Mouse (Mus musculus) intestine, postnatal 0 days (tissue): ENCODE data around the gene Irf3. TPM values are rescaled to one million over a fixed set of nuclear protein-coding genes. Genes with fewer than 3 reads are reported as not detected.

Experiments used
- ATAC-seq: fragments of 200-750 bp; cut with Nextera tagmentation; 2 replicates; pipeline ENCODE4 v1.8.0; 2017; ENCODE audit warnings: mild to moderate bottlenecking, moderate TSS enrichment, moderate library complexity
- H3K27ac ChIP-seq: fragments of 300-500 bp; sonication (generic); 2 replicates; pipeline ENCODE4 v1.5.1; 2014; ENCODE audit warnings: mild to moderate bottlenecking, low read depth, low read length, moderate library complexity
- H3K27me3 ChIP-seq: fragments of 300-500 bp; sonication (generic); replicated peaks from 2 replicates; pipeline ENCODE4 v1.6.1; 2014; ENCODE audit warnings: low read length, mixed read lengths; ENCODE audit not compliant: control insufficient read depth, insufficient read depth
- H3K36me3 ChIP-seq: fragments of 300-500 bp; sonication (generic); 2 replicates; pipeline ENCODE4 v1.6.1; 2014; ENCODE audit warnings: mild to moderate bottlenecking, moderate library complexity; ENCODE audit not compliant: control insufficient read depth, insufficient read depth
- H3K4me1 ChIP-seq: fragments of 300-500 bp; sonication (generic); replicated peaks from 2 replicates; pipeline ENCODE4 v1.6.1; 2014; ENCODE audit warnings: antibody characterized with exemption, low read length, mixed read lengths; ENCODE audit not compliant: control insufficient read depth, insufficient read depth
- H3K4me2 ChIP-seq: fragments of 300-500 bp; sonication (generic); replicated peaks from 2 replicates; pipeline ENCODE4 v1.6.1; 2014; ENCODE audit warnings: low read depth, mild to moderate bottlenecking, moderate library complexity
- H3K4me3 ChIP-seq: fragments of 300-500 bp; sonication (generic); 2 replicates; pipeline ENCODE4 v1.5.1; 2014; ENCODE audit warnings: low read depth, low read length
- H3K9ac ChIP-seq: fragments of 300-500 bp; sonication (generic); 2 replicates; pipeline ENCODE4 v1.6.1; 2014; ENCODE audit warnings: mild to moderate bottlenecking, low read depth, low read length
- H3K9me3 ChIP-seq: fragments of 300-500 bp; sonication (generic); 2 replicates; pipeline ENCODE4 v1.6.1; 2016; ENCODE audit warnings: mixed run types; ENCODE audit not compliant: control insufficient read depth
- CTCF ChIP-seq: sonication (generic); IDR thresholded peaks from 2 replicates; pipeline ENCODE4 v1.5.1; 2016; ENCODE audit warnings: low read depth, mild to moderate bottlenecking, control low read depth, antibody characterized with exemption, moderate library complexity
- WGBS: fragments of 180-500 bp; shearing (Covaris S2); extraction: QIAGEN DNeasy Blood & Tissue Kit; methylation state at CpG from one replicate; pipeline ENCODE4 v1.1.7; 2014; 5-methylcytosine and 5-hydroxymethylcytosine counted together
- polyA plus RNA-seq: library from polyadenylated mRNA; unstranded; fragments of >200 nt; fragmentation: Nextera tagmentation; extraction: Ambion mirVana; gene quantifications from 2 replicates; pipeline ENCODE4 v1.2.1, GENCODE M21; 2015

Irf3 gene
- polyA plus RNA-seq, 1 experiment from 2014 or later, result 53.2 TPM

- H3K4me2 ChIP-seq, result no peak overlapping the region
- no peak for ATAC-seq
- H3K4me3 ChIP-seq, result no peak overlapping the region
- no peaks in the 10 kb centered on the region for H3K9me3 ChIP-seq
- TF ChIP-seq CTCF, result no peak
- no peaks in the 10 kb centered on the region for H3K27me3 ChIP-seq
- H3K9ac ChIP-seq, result no peak overlapping the region
- 91% methylated on average over 9 of the region's 9 CpGs for WGBS
- H3K4me1 ChIP-seq, result no peaks in the 10 kb centered on the region
- H3K36me3 ChIP-seq, result peaks cover 65% of the 10 kb centered on the region
- H3K27ac ChIP-seq, result no peak overlapping the region
Measured at GRCm38 (mm10) chr7:45040851-45041250, 43.4 kb downstream of the Irf3 start.

- Histone ChIP-seq H3K4me2 (no peak overlapping the region), H3K4me3 (no peak overlapping the region), H3K27me3 (no peaks in the 10 kb centered on the region), H3K9me3 (no peaks in the 10 kb centered on the region), H3K4me1 (no peaks in the 10 kb centered on the region), H3K9ac (no peak overlapping the region), H3K27ac (peak overlapping the region; percentile 15; the same call in 1 of the 2 replicates), H3K36me3 (peaks cover 76% of the 10 kb centered on the region)
- 93% methylated on average over 14 of the region's 14 CpGs for WGBS
- ATAC-seq, result no peak
- no peak for TF ChIP-seq CTCF
Measured at GRCm38 (mm10) chr7:45043307-45043706, 45.9 kb downstream of the Irf3 start.

- Histone ChIP-seq H3K9me3 (no peaks in the 10 kb centered on the region), H3K4me3 (no peak overlapping the region), H3K4me1 (no peaks in the 10 kb centered on the region), H3K27me3 (no peaks in the 10 kb centered on the region), H3K36me3 (peaks cover 82% of the 10 kb centered on the region), H3K9ac (no peak overlapping the region), H3K27ac (no peak overlapping the region), H3K4me2 (no peak overlapping the region)
- 96% methylated on average over 22 of the region's 22 CpGs for WGBS
- ATAC-seq, result no peak
- no peak for TF ChIP-seq CTCF
Measured at GRCm38 (mm10) chr7:45045741-45046140, 48.3 kb downstream of the Irf3 start.

GRCm38 (mm10) chr7:45046853-45047350 lies 49.5 kb downstream of the Irf3 start:
- Histone ChIP-seq H3K27me3 (no peaks in the 10 kb centered on the region), H3K4me3 (no peak overlapping the region), H3K9me3 (no peaks in the 10 kb centered on the region), H3K4me2 (no peak overlapping the region), H3K4me1 (0 out of 2 replicates have a peak, but pooled peaks cover 4% of the 10 kb centered on the region), H3K36me3 (peaks cover 72% of the 10 kb centered on the region), H3K27ac (no peak overlapping the region; the same call in 1 of the 2 replicates), H3K9ac (no peak overlapping the region)
- ATAC-seq, result no peak
- no peak for TF ChIP-seq CTCF
- WGBS, result 94% methylated on average over 26 of the region's 26 CpGs

- TF ChIP-seq CTCF, result no peak
- Histone ChIP-seq H3K9ac (no peak overlapping the region), H3K36me3 (peaks cover 71% of the 10 kb centered on the region), H3K27ac (no peak overlapping the region), H3K9me3 (no peaks in the 10 kb centered on the region), H3K27me3 (no peaks in the 10 kb centered on the region), H3K4me1 (0 out of 2 replicates have a peak, but pooled peaks cover 4% of the 10 kb centered on the region), H3K4me3 (no peak overlapping the region), H3K4me2 (no peak overlapping the region)
- ATAC-seq, result no peak
- 97% methylated on average over 14 of the region's 14 CpGs for WGBS
Measured at GRCm38 (mm10) chr7:45047491-45047890, 50.0 kb downstream of the Irf3 start.

- Histone ChIP-seq H3K36me3 (peaks cover 64% of the 10 kb centered on the region), H3K9me3 (no peaks in the 10 kb centered on the region), H3K27ac (no peak overlapping the region), H3K4me3 (no peak overlapping the region), H3K4me1 (0 out of 2 replicates have a peak, but pooled peaks cover 4% of the 10 kb centered on the region), H3K9ac (no peak overlapping the region), H3K4me2 (no peak overlapping the region), H3K27me3 (no peaks in the 10 kb centered on the region)
- TF ChIP-seq CTCF, result peak; percentile 19; the same call in 1 of the 2 replicates
- no peak for ATAC-seq
- 91% methylated on average over 38 of the region's 38 CpGs for WGBS
Measured at GRCm38 (mm10) chr7:45048001-45048890, 50.8 kb downstream of the Irf3 start.
